Mouse (Mus musculus) limb, embryonic 15.5 days (tissue): Measurements from ENCODE around the gene Bag2. TPM values are rescaled to one million over a fixed set of nuclear protein-coding genes. Genes with fewer than 3 reads are reported as not detected.
"Not testable (repeated sequence)": the region's sequence is repeated elsewhere in the genome, so short reads cannot be mapped to it uniquely, and the experiment has no call there.

Source experiments
- ATAC-seq: fragments of 200-750 bp; cut with Nextera tagmentation; 2 replicates; pipeline ENCODE4 v1.8.0; 2017; ENCODE audit warnings: low read depth, moderate TSS enrichment; ENCODE audit not compliant: insufficient number of reproducible peaks, low FRiP score, low TSS enrichment
- H3K27ac ChIP-seq: fragments of 300-500 bp; sonication (generic); 2 replicates; pipeline ENCODE4 v1.5.1; 2015; ENCODE audit warnings: moderate library complexity, mild to moderate bottlenecking, inconsistent platforms
- H3K27me3 ChIP-seq: fragments of 300-500 bp; sonication (generic); 2 replicates; pipeline ENCODE4 v1.6.1; 2015; ENCODE audit warnings: inconsistent platforms
- H3K36me3 ChIP-seq: fragments of 300-500 bp; sonication (generic); 2 replicates; pipeline ENCODE4 v1.6.1; 2015; ENCODE audit warnings: inconsistent platforms
- H3K4me1 ChIP-seq: fragments of 300-500 bp; sonication (generic); 2 replicates; pipeline ENCODE4 v1.6.1; 2015; ENCODE audit warnings: inconsistent platforms
- H3K4me2 ChIP-seq: fragments of 300-500 bp; sonication (generic); 2 replicates; pipeline ENCODE4 v1.6.1; 2015; ENCODE audit warnings: mild to moderate bottlenecking, inconsistent platforms
- H3K4me3 ChIP-seq: fragments of 300-500 bp; sonication (generic); 2 replicates; pipeline ENCODE4 v1.5.1; 2015; ENCODE audit warnings: mild to moderate bottlenecking, inconsistent platforms
- H3K9ac ChIP-seq: fragments of 300-500 bp; sonication (generic); 2 replicates; pipeline ENCODE4 v1.6.1; 2015; ENCODE audit warnings: inconsistent platforms
- H3K9me3 ChIP-seq: fragments of 300-500 bp; sonication (generic); 2 replicates; pipeline ENCODE4 v1.6.1; 2016; ENCODE audit warnings: inconsistent platforms
- WGBS: fragments of 180-500 bp; shearing (Covaris S2); methylation state at CpG from one replicate; pipeline ENCODE4 v1.1.7; 2015; 5-methylcytosine and 5-hydroxymethylcytosine counted together
- polyA plus RNA-seq: library from polyadenylated mRNA; unstranded; fragments of >200 nt; fragmentation: Nextera tagmentation; extraction: Ambion mirVana; gene quantifications from 2 replicates; pipeline ENCODE4 v1.2.1, GENCODE M21; 2015

Gene Bag2
- polyA plus RNA-seq, 1 experiment from 2014 or later: 51.4 TPM

DNA sequence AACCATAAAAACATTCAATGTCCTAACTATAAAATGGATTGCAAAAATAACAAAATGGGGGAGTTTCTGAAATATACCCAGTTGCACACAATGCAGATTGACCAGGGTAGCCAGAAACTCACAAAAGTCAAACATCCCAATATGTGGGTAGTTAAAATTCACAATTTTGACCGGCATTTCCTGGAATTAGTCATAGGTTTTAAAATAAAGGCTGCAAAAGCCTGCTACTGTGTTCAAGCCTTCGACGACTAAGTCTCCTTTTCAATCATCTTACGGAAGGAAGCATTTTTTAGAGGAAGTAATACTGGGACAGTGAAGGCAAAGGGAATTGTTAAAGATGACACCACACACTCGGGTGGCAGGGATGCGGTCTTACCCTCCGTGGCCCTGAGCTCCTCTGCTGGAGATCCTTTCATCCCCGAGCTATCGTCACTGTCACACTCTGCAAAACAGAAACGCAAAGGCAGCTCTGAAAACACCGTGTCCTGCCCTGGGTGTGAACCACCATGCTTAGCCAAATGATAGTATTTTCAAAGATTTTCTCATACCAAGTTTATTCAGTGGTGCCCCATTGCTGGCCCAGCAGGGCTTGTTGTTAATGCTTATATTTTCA is 8.0 kb upstream of the Bag2 start:
- Histone ChIP-seq H3K36me3 (peaks cover 52% of the 10 kb centered on the region), H3K27me3 (no peaks in the 10 kb centered on the region), H3K4me2 (no peak overlapping the region), H3K9ac (no peak overlapping the region), H3K27ac (no peak overlapping the region), H3K4me3 (no peak overlapping the region), H3K9me3 (no peaks in the 10 kb centered on the region), H3K4me1 (no peaks in the 10 kb centered on the region)
- WGBS: 85% methylated on average over 11 of the region's 11 CpGs
- ATAC-seq: no peak

DNA sequence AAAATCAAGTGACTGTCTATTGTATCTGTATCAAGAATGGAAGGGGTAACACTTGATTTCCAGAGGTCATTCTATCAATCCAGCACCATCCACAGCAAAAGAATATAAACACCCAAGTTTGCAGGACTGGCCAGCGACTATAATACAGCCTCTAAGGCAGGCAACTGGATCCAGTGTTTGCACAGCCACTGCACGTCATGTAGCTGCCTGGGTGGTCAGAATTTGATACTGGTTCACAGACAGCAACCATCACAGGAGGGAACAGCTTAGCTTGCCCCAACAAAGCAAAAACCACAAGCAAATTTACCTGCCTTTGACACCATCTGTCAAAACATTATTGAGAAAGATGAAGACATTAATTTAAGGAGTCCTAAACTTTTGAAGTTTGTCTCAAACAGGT is 6.2 kb upstream of the Bag2 start:
- Histone ChIP-seq H3K36me3 (peaks cover 41% of the 10 kb centered on the region), H3K4me1 (no peaks in the 10 kb centered on the region), H3K9ac (no peak overlapping the region), H3K4me2 (no peak overlapping the region), H3K27me3 (no peaks in the 10 kb centered on the region), H3K9me3 (no peaks in the 10 kb centered on the region), H3K27ac (no peak overlapping the region), H3K4me3 (no peak overlapping the region)
- 45% methylated on average over 2 of the region's 2 CpGs for WGBS
- no peak for ATAC-seq

DNA sequence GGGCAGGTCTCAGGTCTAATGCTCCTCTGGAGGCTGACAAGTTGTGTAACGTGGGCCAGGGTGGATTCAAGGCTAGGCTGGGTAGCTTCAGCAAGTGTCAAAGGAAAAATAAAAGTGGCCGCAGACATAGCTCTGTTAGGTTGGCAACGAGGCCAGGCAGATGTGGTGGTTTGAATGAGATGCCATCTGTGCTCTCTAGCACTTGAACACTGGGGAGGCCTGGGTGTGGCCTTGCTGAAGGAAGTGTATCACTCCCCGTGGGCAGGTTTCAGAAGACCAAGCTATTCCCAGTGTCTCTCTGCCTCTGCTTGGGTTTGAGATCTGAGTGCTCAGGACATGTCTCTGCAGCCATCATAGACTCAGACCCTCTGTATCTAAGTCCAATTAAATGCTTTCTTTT is 893 bp upstream of the Bag2 start:
- H3K9ac ChIP-seq: no peak overlapping the region
- H3K27me3 ChIP-seq: no peaks in the 10 kb centered on the region
- ATAC-seq: no peak
- no peaks in the 10 kb centered on the region for H3K9me3 ChIP-seq
- H3K4me2 ChIP-seq: no peak overlapping the region
- WGBS: 41% methylated on average over 4 of the region's 4 CpGs
- H3K27ac ChIP-seq: no peak overlapping the region
- no peak overlapping the region for H3K4me3 ChIP-seq
- peaks cover 24% of the 10 kb centered on the region for H3K4me1 ChIP-seq
- H3K36me3 ChIP-seq: peaks cover 11% of the 10 kb centered on the region; the same call in 1 of the 2 replicates

DNA sequence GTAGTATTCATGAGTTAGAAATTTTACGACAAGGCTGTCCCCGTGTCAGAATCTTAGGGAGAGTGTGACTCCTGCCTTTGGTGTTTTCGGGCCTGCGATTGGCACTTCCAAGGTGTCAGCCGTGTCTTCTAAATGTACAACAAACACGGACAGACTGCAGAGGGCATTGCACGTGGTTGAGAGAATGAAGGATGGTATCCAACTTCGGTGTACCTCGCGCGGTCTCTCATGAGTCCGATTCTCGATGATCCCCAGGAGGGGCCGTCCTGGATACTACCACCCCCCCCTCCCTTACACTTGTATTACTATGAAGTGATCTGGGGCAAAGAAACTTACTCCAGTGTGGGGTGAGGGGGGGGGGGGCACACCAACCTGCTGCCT is 572 bp downstream of the Bag2 start:
- no peaks in the 10 kb centered on the region for H3K9me3 ChIP-seq
- peak overlapping the region; percentile 81; the same call in 1 of the 2 replicates for H3K27ac ChIP-seq
- peaks cover 24% of the 10 kb centered on the region for H3K4me1 ChIP-seq
- H3K9ac ChIP-seq: peak overlapping the region; percentile 83
- 2% methylated on average over 14 of the region's 14 CpGs for WGBS
- peaks cover 11% of the 10 kb centered on the region; the same call in 1 of the 2 replicates for H3K36me3 ChIP-seq
- peak overlapping the region; percentile 83 for H3K4me2 ChIP-seq
- peak overlapping the region; percentile 80 for H3K4me3 ChIP-seq
- no peaks in the 10 kb centered on the region for H3K27me3 ChIP-seq
- ATAC-seq: 0 out of 2 replicates have a peak, but pooled peaks have one; percentile 21

DNA sequence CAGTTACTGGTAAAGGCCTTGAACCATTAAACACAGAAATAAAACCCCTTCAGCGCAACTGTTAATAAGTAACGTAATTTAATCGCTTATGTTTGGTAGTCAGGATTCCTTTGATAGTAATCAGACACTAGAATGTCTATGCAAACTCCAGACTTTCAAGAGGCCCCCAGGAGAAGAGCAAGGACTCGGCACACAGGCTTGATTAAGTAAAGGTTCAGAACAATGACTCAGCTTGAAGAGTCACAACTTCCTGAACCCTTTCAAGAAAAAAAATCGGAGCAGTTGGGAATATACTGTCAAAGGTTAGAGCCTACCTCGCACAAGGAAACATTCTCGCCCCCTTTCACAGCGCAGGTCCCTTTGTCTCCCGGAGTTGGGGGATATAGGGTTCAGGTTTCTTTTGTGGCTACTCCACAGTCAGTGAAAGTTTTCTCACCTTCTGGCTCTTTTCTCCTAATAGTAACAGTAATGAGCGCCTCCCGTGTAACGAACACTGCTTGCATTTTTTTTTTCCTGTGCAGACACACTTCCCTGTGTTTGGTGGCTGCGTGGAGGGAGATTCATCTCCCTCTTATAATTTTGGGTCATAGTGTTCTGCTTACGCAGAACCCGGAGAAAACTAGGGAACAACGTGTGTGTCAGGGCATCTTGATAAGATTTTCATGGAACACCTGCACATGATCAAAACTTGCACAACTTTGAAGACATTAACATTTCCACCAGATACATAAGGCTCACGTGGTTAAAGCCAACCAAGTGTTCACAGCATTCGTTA is 1.1 kb downstream of the Bag2 start:
- no peak overlapping the region for H3K9ac ChIP-seq
- H3K9me3 ChIP-seq: no peaks in the 10 kb centered on the region
- H3K27ac ChIP-seq: no peak overlapping the region
- H3K27me3 ChIP-seq: no peaks in the 10 kb centered on the region
- H3K4me2 ChIP-seq: peak overlapping the region; percentile 83
- peak overlapping the region; percentile 80 for H3K4me3 ChIP-seq
- H3K4me1 ChIP-seq: peaks cover 24% of the 10 kb centered on the region
- peaks cover 9% of the 10 kb centered on the region; the same call in 1 of the 2 replicates for H3K36me3 ChIP-seq
- 20% methylated on average over 18 of the region's 18 CpGs for WGBS
- no peak for ATAC-seq

DNA sequence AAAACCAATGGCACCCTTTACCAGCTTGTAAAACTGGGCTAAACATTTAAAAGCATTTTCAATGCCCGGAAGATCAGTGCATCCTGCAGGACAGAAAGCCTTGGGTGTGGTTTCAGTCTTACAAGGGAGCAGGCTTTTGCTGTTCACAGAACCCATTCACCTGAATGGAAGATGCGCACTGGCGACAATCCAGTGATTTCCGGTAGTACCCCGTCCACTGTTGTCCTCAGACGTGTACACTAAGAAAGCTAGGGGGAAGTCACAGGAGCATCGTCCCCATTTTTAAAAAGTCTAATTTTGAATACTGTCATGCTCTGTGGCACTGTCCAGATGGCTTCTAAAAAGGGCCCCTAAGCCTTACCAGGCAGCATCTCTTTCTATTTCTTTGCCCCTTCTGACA is 1.8 kb downstream of the Bag2 start:
- Histone ChIP-seq H3K36me3 (peaks cover 5% of the 10 kb centered on the region; the same call in 1 of the 2 replicates), H3K9ac (no peak overlapping the region), H3K4me3 (no peak overlapping the region), H3K4me2 (peak overlapping the region; percentile 83; the same call in 1 of the 2 replicates), H3K9me3 (no peaks in the 10 kb centered on the region), H3K27me3 (no peaks in the 10 kb centered on the region), H3K27ac (no peak overlapping the region), H3K4me1 (peaks cover 24% of the 10 kb centered on the region)
- ATAC-seq: no peak
- WGBS: 81% methylated on average over 7 of the region's 7 CpGs

DNA sequence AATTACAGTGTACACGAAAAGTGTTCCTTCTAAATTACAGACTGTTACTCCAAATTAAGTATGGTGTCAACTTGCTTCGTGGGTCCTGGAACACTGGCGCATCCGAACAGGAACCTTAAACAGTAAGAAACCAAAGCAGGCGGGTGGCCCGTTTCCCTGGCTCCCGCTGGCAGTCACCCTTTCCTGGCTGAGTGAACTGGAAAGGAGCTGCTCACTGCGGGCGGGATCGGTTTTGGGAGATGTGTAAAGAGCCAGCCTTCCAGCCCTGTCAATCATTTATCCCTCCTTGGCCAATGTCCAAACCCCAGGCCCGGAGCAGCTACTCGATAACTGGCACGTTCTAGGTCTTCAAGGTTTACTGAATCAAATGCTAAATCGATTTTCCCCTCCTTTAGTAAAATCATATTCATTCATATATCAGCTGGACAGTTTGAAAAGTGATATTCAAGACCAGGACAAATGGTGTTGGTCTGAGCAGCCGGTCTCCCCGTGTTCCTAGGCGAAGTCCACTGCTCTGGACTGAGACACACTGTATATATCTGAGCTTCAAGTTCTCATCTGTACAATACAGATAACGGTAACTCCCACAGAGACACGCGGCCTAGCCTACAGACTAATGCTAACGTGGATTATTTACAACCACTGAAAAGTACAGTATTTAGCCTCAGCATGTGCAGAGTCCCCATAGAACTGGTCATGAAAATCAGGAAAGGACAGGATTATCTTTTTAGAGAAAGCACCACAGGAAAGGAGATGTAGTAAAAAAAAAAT is 2.4 kb downstream of the Bag2 start:
- WGBS: 81% methylated on average over 21 of the region's 21 CpGs
- Histone ChIP-seq H3K27me3 (no peaks in the 10 kb centered on the region), H3K4me3 (no peak overlapping the region), H3K4me1 (peaks cover 24% of the 10 kb centered on the region), H3K36me3 (peaks cover under 1% of the 10 kb centered on the region; the same call in 1 of the 2 replicates), H3K9me3 (no peaks in the 10 kb centered on the region), H3K4me2 (no peak overlapping the region), H3K27ac (no peak overlapping the region), H3K9ac (no peak overlapping the region)
- no peak for ATAC-seq

DNA sequence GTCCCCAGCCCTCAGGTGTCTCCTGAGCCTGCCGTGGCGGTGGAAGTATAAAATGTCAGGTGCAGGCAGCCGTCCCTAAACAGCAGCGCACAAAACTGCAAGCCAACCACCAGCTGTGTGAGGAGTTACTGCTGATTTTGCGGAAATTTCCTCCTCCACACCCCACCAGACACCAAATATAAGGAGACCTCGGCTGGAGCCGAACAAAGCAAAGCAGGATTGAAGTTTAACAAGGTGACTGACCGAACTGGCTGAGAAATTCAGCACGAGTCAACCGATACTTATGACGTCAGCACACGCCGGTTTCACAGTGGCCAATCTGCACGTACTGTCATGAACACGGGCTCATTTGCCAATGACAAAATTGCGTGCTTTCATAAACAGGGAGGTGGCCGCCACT is 3.5 kb downstream of the Bag2 start:
- no peak overlapping the region for H3K4me3 ChIP-seq
- no peaks in the 10 kb centered on the region for H3K27me3 ChIP-seq
- no peak overlapping the region for H3K9ac ChIP-seq
- no peak for ATAC-seq
- peaks cover 24% of the 10 kb centered on the region for H3K4me1 ChIP-seq
- H3K36me3 ChIP-seq: no peaks in the 10 kb centered on the region
- no peaks in the 10 kb centered on the region for H3K9me3 ChIP-seq
- 69% methylated on average over 17 of the region's 17 CpGs for WGBS
- H3K27ac ChIP-seq: peak overlapping the region; percentile 22; the same call in 1 of the 2 replicates
- no peak overlapping the region for H3K4me2 ChIP-seq

DNA sequence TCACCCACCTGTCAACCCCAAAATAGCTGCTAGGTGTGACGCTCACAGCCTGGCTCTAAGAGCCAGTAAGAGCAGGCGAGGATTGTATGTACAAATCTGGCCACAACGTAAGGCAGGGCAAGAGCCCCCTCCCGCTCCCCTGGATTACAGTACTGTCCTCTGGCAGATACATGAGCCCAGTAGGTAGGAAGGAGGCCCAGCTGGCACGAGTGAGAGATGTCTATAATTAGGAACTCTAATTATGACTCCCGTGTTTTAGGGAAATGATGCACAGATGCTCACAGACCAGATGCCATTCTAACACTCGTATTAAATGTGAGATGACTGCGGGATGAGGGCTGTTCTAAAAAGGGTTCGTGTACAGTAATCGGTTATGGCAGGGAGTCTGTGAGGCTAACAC is 6.3 kb downstream of the Bag2 start:
- WGBS: 77% methylated on average over 10 of the region's 10 CpGs
- H3K27ac ChIP-seq: no peak overlapping the region
- H3K27me3 ChIP-seq: no peaks in the 10 kb centered on the region
- peak; percentile 16; the same call in 1 of the 2 replicates for ATAC-seq
- H3K36me3 ChIP-seq: peaks cover 16% of the 10 kb centered on the region
- no peaks in the 10 kb centered on the region for H3K9me3 ChIP-seq
- no peak overlapping the region for H3K9ac ChIP-seq
- no peak overlapping the region for H3K4me2 ChIP-seq
- no peak overlapping the region for H3K4me3 ChIP-seq
- H3K4me1 ChIP-seq: peaks cover 12% of the 10 kb centered on the region; the same call in 1 of the 2 replicates

DNA sequence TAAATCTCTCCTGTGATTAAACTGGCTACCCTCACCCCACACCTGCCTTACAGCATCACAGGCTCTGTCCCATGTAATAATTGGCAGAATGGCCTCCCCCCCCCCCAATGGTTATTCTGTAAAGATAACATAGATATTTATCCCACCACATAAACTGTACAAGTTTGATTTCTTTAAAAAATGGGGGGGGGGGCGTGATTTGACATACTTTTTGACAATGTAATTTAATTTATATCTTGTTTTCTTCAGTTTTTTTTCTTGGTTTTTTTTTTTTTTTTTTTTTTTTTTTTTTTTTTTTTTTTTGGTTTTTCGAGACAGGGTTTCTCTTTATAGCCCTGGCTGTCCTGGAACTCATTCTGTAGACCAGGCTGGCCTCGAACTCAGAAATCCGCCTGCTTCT is 7.9 kb downstream of the Bag2 start:
- H3K9me3 ChIP-seq, H3K4me1 ChIP-seq, H3K27me3 ChIP-seq, H3K27ac ChIP-seq, ATAC-seq, H3K4me2 ChIP-seq, H3K4me3 ChIP-seq, H3K9ac ChIP-seq: not testable (repeated sequence)
- 84% methylated on average over 4 of the region's 4 CpGs for WGBS
- peaks cover 25% of the 10 kb centered on the region for H3K36me3 ChIP-seq

DNA sequence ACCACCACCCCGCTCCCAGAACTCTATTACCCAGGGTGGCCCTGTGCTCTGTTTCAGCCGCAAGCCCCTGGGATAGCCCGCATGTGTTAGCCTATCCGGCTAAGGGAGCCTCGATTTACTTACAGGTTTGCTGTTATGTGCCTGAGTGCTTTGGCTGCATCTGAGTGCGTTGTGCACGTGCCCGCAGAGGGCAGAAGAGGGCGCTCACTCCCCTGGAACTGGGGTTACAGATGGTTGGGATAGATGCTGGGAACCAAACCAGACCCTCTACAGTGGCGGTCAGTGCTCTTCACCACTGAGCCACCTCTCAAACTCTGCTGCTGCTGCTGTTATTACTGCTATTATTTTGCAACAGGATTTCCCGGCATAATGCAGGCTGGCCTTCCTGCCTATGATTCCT is 8.5 kb downstream of the Bag2 start:
- no peak overlapping the region for H3K4me3 ChIP-seq
- H3K4me1 ChIP-seq: 0 out of 2 replicates have a peak, but pooled peaks cover 4% of the 10 kb centered on the region
- peaks cover 26% of the 10 kb centered on the region for H3K36me3 ChIP-seq
- ATAC-seq: no peak
- no peak overlapping the region for H3K4me2 ChIP-seq
- H3K9ac ChIP-seq: no peak overlapping the region
- H3K27ac ChIP-seq: no peak overlapping the region
- H3K9me3 ChIP-seq: no peaks in the 10 kb centered on the region
- no peaks in the 10 kb centered on the region for H3K27me3 ChIP-seq
- 95% methylated on average over 11 of the region's 11 CpGs for WGBS

DNA sequence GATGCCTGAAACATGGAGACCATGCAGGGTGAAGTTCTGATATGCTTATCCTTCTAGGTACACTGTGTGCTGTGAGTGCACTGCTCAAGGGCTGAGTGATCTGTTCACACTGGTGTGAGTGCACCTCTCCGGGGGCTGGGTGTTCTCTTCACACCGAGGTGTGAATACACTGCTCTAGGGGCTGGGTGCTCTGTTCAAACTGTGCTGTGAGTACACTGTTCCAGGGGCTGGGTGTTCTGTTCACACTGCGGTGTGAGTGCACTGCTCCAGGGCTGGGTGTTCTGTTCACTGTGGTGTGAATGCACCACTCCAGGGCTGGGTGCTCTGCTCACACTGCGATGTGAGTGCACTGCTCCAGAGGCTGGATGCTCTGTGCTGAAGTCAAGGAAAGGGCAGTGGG is 11.7 kb downstream of the Bag2 start:
- Histone ChIP-seq H3K4me3 (no peak overlapping the region), H3K9me3 (no peaks in the 10 kb centered on the region), H3K4me2 (no peak overlapping the region), H3K9ac (no peak overlapping the region), H3K27ac (no peak overlapping the region), H3K36me3 (peaks cover 29% of the 10 kb centered on the region), H3K27me3 (no peaks in the 10 kb centered on the region), H3K4me1 (no peaks in the 10 kb centered on the region)
- 90% methylated on average over 4 of the region's 4 CpGs for WGBS
- ATAC-seq: no peak
